9 mouse cellular contexts compared by ENCODE assay signal in the genomic region with DNA sequence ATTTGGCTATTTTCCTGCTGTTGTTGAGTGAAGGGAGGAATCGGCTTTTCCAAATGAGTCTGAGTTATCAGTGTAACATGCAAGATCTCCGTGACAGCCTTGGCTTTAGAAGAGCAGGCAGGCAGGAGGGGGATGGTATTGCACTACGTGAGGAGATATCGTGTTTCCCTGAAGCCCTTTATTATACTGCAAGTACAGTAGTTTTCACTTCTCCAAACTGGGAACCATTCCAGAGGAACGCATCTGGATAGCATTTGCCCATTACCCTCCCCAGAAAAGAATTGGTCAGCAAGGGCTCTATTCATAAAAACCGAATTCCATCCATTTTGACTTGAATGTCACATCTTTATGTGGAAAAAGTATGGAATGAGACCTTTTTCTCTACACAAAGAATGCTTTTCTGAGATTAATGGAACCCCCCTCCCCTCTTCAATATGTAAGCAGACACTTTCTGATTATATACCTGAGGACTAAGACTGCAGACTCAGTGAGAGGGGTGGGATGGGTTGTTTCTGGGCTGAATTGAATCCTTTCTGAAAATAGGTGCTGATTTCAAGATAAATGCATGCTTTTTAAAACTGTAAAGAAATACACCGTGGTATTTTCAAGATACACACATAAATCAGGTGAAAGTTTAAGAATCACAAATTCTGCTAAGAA.
A peak's percentile ranks its signal among the peaks of the same experiment; 100 is the strongest.
DNase-seq lines count a peak whose midpoint lies in the region; ATAC-seq and TF ChIP-seq lines count a peak whose summit lies in the region.
"Had no signal": no experiment of that assay in that cellular context is flagged by ENCODE, and none has a peak within 500 bp of the region (broad histone marks: within the 10 kb centered on the region; RNA-seq: fewer than 3 reads in every experiment).

No protein-coding gene starts in this region.

- H3K9me3 ChIP-seq in hindbrain, postnatal 0 days (ENCODE audit: low read length): no peaks in the 10 kb centered on the region
- H3K9me3 ChIP-seq in hindbrain, embryonic 12.5 days (replicated peaks): no peaks in the 10 kb centered on the region

- TF ChIP-seq CTCF in hindbrain, postnatal 0 days (IDR thresholded peaks at IDR 0.05; ENCODE audit: low read depth): no peak

- no peaks in the 10 kb centered on the region for H3K36me3 ChIP-seq in hindbrain, postnatal 0 days (ENCODE audit: insufficient read depth, low read length)
- H3K36me3 ChIP-seq in hindbrain, embryonic 12.5 days: no peaks in the 10 kb centered on the region

- no peak overlapping the region for H3K4me3 ChIP-seq in hindbrain, postnatal 0 days (ENCODE audit: low read length)
- H3K4me3 ChIP-seq in hindbrain, embryonic 12.5 days: no peak overlapping the region

- 58% methylated on average over 7 of the region's 7 CpGs for WGBS in hindbrain, postnatal 0 days
- WGBS in hindbrain, embryonic 12.5 days: 65% methylated on average over 7 of the region's 7 CpGs

- H3K9ac ChIP-seq in hindbrain, postnatal 0 days (replicated peaks; ENCODE audit: low read length): no peak overlapping the region
- H3K9ac ChIP-seq in hindbrain, embryonic 12.5 days: no peak overlapping the region

- H3K27ac ChIP-seq in hindbrain, postnatal 0 days: no peak overlapping the region
- no peak overlapping the region for H3K27ac ChIP-seq in hindbrain, embryonic 12.5 days

- H3K4me1 ChIP-seq in hindbrain, postnatal 0 days (ENCODE audit: insufficient read depth, low read length): no peaks in the 10 kb centered on the region
- no peaks in the 10 kb centered on the region for H3K4me1 ChIP-seq in hindbrain, embryonic 12.5 days

- ATAC-seq in hindbrain, postnatal 0 days: no peak
- ATAC-seq in hindbrain, embryonic 12.5 days (ENCODE audit: low FRiP score): no peak

- H3K27me3 ChIP-seq in hindbrain, postnatal 0 days (ENCODE audit: insufficient read depth, low read length): no peaks in the 10 kb centered on the region
- H3K27me3 ChIP-seq in hindbrain, embryonic 12.5 days: no peaks in the 10 kb centered on the region

- 0 out of 2 replicates have a peak overlapping the region, but pooled peaks have one; percentile 5 for H3K4me2 ChIP-seq in hindbrain, postnatal 0 days (ENCODE audit: low read depth, low read length)
- no peak overlapping the region for H3K4me2 ChIP-seq in hindbrain, embryonic 12.5 days (replicated peaks)

- peak; percentile 44 for DNase-seq in hindbrain, postnatal 0 days (ENCODE audit: low spot score)
- DNase-seq in 3T3-L1 (ENCODE audit: low read depth, low spot score): peak; percentile 95
- peak; percentile 59 for DNase-seq in Muller cell, postnatal 12 days (ENCODE audit: inconsistent ontology term)
- peak; percentile 54 for DNase-seq in forelimb bud, embryonic 11.5 days (ENCODE audit: low read depth, low spot score)
- no peak for DNase-seq in frontal cortex, postnatal 25 days (ENCODE audit: low spot score in 2 of 2)
- no peak for DNase-seq in cerebellum, postnatal 36 days
- DNase-seq: cerebellum, adult 11 months; kidney, postnatal 4 days had no signal

Comparison
In these comparisons a context has a peak if more than half of its experiments do, and no peak if none do; other contexts are left out.
1. DNase-seq: peak in hindbrain, postnatal 0 days (single experiment), 3T3-L1 (single experiment), Muller cell, postnatal 12 days (single experiment) and forelimb bud, embryonic 11.5 days (single experiment); none in frontal cortex, postnatal 25 days (0 of 2) and cerebellum, postnatal 36 days (0 of 2).